Mouse (Mus musculus) G1E-ER4 (cell line): ENCODE measurements at regions not wholly inside any gene's neighbourhood (a gene's known extent, or its start where the extent isn't known, plus 50 kb on each side); places are given as distances from the start of the nearest gene placed in this dataset.

Experiments
- GATA1 ChIP-seq: IDR thresholded peaks from one replicate; pipeline ENCODE4 v1.8.0; 2012; ENCODE audit warnings: low read length, inconsistent platforms

GRCm38 (mm10) chr3:58206776-58207398 is 207.6 kb upstream of the Tsc22d2 start:
- TF ChIP-seq GATA1, result no peak

GRCm38 (mm10) chr3:58211016-58211415 is 203.5 kb upstream of the Tsc22d2 start:
- no peak for TF ChIP-seq GATA1

- TF ChIP-seq GATA1, result no peak
Observed at GRCm38 (mm10) chr3:58224696-58225095, 189.8 kb upstream of the Tsc22d2 start.

- no peak for TF ChIP-seq GATA1
Observed at GRCm38 (mm10) chr3:58226447-58227321, 187.8 kb upstream of the Tsc22d2 start.

GRCm38 (mm10) chr3:58227322-58227627 is 187.2 kb upstream of the Tsc22d2 start:
- TF ChIP-seq GATA1, result no peak

GRCm38 (mm10) chr3:58228189-58228588 is 186.3 kb upstream of the Tsc22d2 start:
- no peak for TF ChIP-seq GATA1

- TF ChIP-seq GATA1, result no peak
Observed at GRCm38 (mm10) chr3:58231746-58232145, 182.8 kb upstream of the Tsc22d2 start.

GRCm38 (mm10) chr3:58233296-58233695 is 181.2 kb upstream of the Tsc22d2 start:
- TF ChIP-seq GATA1, result no peak

GRCm38 (mm10) chr3:58234846-58235630 is 179.5 kb upstream of the Tsc22d2 start:
- TF ChIP-seq GATA1, result no peak

GRCm38 (mm10) chr3:58238111-58238510 is 176.4 kb upstream of the Tsc22d2 start:
- TF ChIP-seq GATA1, result no peak

- TF ChIP-seq GATA1, result no peak
Observed at GRCm38 (mm10) chr3:58240775-58241174, 173.7 kb upstream of the Tsc22d2 start.

- TF ChIP-seq GATA1, result no peak
Observed at GRCm38 (mm10) chr3:58245361-58245760, 169.2 kb upstream of the Tsc22d2 start.

GRCm38 (mm10) chr3:58247989-58248388 is 166.5 kb upstream of the Tsc22d2 start:
- TF ChIP-seq GATA1, result no peak

- no peak for TF ChIP-seq GATA1
Observed at GRCm38 (mm10) chr3:58253942-58254341, 160.6 kb upstream of the Tsc22d2 start.

GRCm38 (mm10) chr3:58267606-58268325 is 146.7 kb upstream of the Tsc22d2 start:
- TF ChIP-seq GATA1, result no peak

GRCm38 (mm10) chr3:58281291-58281690 is 133.2 kb upstream of the Tsc22d2 start:
- no peak for TF ChIP-seq GATA1
